Mouse (Mus musculus): ENCODE results near the gene Cox5b.

GRCm38 (mm10) chr1:36711104-36711503 lies 19.9 kb downstream of the Cox5b start:
- TF ChIP-seq CTCF (IDR thresholded peaks at IDR 0.05; ENCODE audit: extremely low read depth, insufficient read depth, insufficient read length, insufficient replicate concordance), result no peak
- no peak for TF ChIP-seq POLR2A (IDR thresholded peaks at IDR 0.05; ENCODE audit: low read depth, low read length)
